ENCODE assay signal across 14 mouse cellular contexts in the genomic region with DNA sequence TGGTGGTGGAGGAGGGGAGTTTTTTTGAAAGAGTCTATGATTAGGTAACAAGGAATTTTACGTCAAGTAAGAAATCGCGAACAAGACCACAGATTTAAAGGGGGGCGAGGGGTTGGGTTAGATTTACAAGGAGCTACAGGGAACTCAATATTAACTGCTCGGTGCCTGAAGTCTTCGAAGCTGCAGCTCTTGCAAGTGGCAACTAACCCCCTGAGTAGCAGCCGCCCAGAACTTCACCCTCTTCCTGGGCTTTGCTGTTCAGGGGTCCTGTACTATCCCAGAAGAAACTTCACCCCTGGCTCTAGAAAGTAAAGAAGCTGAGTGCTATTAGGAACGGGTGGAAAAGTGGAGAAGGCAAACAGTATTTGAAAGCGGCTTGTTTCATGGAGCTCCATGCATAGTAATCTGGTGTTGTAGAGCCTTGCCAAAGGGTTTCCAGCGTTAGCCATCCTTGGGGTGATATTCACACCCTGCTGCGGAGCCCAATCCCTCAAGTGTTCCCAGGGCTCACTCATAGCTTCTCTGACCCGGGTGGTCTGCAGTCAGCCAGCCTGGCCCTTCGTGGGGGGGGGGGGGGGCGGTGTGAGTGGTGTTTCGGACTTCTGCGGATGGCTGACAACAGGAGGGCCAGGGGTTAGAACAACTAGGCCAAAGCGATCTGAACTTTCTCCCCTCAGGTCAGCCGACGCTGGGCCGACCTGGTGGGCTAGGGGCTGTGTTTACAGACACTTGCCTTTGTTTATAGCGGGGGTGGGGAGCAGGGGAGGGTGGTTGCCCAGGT. TPM values are rescaled to one million over a fixed set of nuclear protein-coding genes. Genes with fewer than 3 reads are reported as not detected.
DNase-seq lines count a peak whose midpoint lies in the region; ATAC-seq and TF ChIP-seq lines count a peak whose summit lies in the region.
"Had no signal": no experiment of that assay in that cellular context is flagged by ENCODE, and none has a peak within 500 bp of the region (broad histone marks: within the 10 kb centered on the region; RNA-seq: fewer than 3 reads in every experiment).

No protein-coding gene starts in this region.

- ATAC-seq in embryonic facial prominence, embryonic 11.5 days (replicated peaks; ENCODE audit: insufficient number of reproducible peaks, low FRiP score, low TSS enrichment, low read depth) = no peak
- ATAC-seq in heart, embryonic 16.5 days (replicated peaks; ENCODE audit: extremely low read depth, insufficient read depth, low FRiP score) = no peak
- ATAC-seq in liver, embryonic 11.5 days (replicated peaks; ENCODE audit: low FRiP score) = no peak
- ATAC-seq: hindbrain, postnatal 0 days had no signal

- peaks cover 3% of the 10 kb centered on the region for H3K4me1 ChIP-seq in heart, adult 2 months (ENCODE audit: control insufficient read depth, insufficient read depth, low read length)
- H3K4me1 ChIP-seq in embryonic facial prominence, embryonic 11.5 days (ENCODE audit: control insufficient read depth, insufficient read depth, low read length) = no peaks in the 10 kb centered on the region; the same call in none of the 2 replicates
- H3K4me1 ChIP-seq in heart, embryonic 16.5 days (ENCODE audit: control insufficient read depth, insufficient read depth, low read length) = peaks cover 18% of the 10 kb centered on the region
- H3K4me1 ChIP-seq in liver, embryonic 11.5 days (replicated peaks; ENCODE audit: control insufficient read depth, insufficient read depth, low read length) = 0 out of 2 replicates have a peak, but pooled peaks cover 7% of the 10 kb centered on the region

- H3K36me3 ChIP-seq in heart, adult 2 months (ENCODE audit: control insufficient read depth, insufficient read depth, low read length) = no peaks in the 10 kb centered on the region
- H3K36me3 ChIP-seq in embryonic facial prominence, embryonic 11.5 days (replicated peaks; ENCODE audit: control insufficient read depth, insufficient read depth, low read depth, low read length) = no peaks in the 10 kb centered on the region
- H3K36me3 ChIP-seq in heart, embryonic 16.5 days (ENCODE audit: control insufficient read depth, insufficient read depth) = no peaks in the 10 kb centered on the region
- no peaks in the 10 kb centered on the region for H3K36me3 ChIP-seq in liver, embryonic 11.5 days (ENCODE audit: control insufficient read depth, insufficient read depth, low read length)

- no peaks in the 10 kb centered on the region for H3K79me2 ChIP-seq in heart, adult 2 months (replicated peaks; ENCODE audit: control insufficient read depth, insufficient read depth, low read length)

- peak overlapping the region; percentile 97 for H3K27ac ChIP-seq in heart, adult 2 months
- H3K27ac ChIP-seq in embryonic facial prominence, embryonic 11.5 days (replicated peaks; ENCODE audit: low read depth, low read length) = peak overlapping the region; percentile 28; the same call in 1 of the 2 replicates
- peak overlapping the region; percentile 99 for H3K27ac ChIP-seq in heart, embryonic 16.5 days (ENCODE audit: low read length)
- peak overlapping the region; percentile 65 for H3K27ac ChIP-seq in liver, embryonic 11.5 days (ENCODE audit: low read depth, low read length)
- no peak overlapping the region for H3K27ac ChIP-seq in layer of hippocampus, adult 2 months
- H3K27ac ChIP-seq: gastrocnemius, adult 2 months; hindbrain, postnatal 0 days; macrophage had no signal

- intact Hi-C loops in heart, adult 2 months (cut with DNase I) = no loop called here

- peak overlapping the region; percentile 67 for H3K9ac ChIP-seq in heart, adult 2 months (ENCODE audit: low read depth, low read length)
- peak overlapping the region; percentile 50 for H3K9ac ChIP-seq in embryonic facial prominence, embryonic 11.5 days (replicated peaks; ENCODE audit: low read length)
- H3K9ac ChIP-seq in heart, embryonic 16.5 days (ENCODE audit: low read length) = peak overlapping the region; percentile 92
- peak overlapping the region; percentile 63 for H3K9ac ChIP-seq in liver, embryonic 11.5 days (ENCODE audit: low read depth, low read length)

- TF ChIP-seq POLR2A in heart, adult 2 months (IDR thresholded peaks at IDR 0.05; ENCODE audit: insufficient read depth, low read depth, low read length) = no peak

- peak overlapping the region; percentile 36 for H3K4me2 ChIP-seq in embryonic facial prominence, embryonic 11.5 days (ENCODE audit: low read depth, low read length)
- peak overlapping the region; percentile 84 for H3K4me2 ChIP-seq in heart, embryonic 16.5 days (ENCODE audit: low read depth, low read length)
- peak overlapping the region; percentile 47 for H3K4me2 ChIP-seq in liver, embryonic 11.5 days

- TF ChIP-seq EP300 in heart, adult 2 months (IDR thresholded peaks at IDR 0.05; ENCODE audit: insufficient read depth, low read depth, low read length) = no peak

- peaks cover 3% of the 10 kb centered on the region for H3K27me3 ChIP-seq in heart, adult 2 months (ENCODE audit: control insufficient read depth, insufficient read depth, low read length)
- H3K27me3 ChIP-seq in embryonic facial prominence, embryonic 11.5 days (ENCODE audit: control insufficient read depth, insufficient read depth, low read length) = peaks cover 70% of the 10 kb centered on the region
- peaks cover 5% of the 10 kb centered on the region; the same call in 1 of the 2 replicates for H3K27me3 ChIP-seq in heart, embryonic 16.5 days (ENCODE audit: control insufficient read depth, insufficient read depth, low read length)
- peaks cover 98% of the 10 kb centered on the region for H3K27me3 ChIP-seq in liver, embryonic 11.5 days (replicated peaks; ENCODE audit: control insufficient read depth, insufficient read depth, low read length)

- 38% methylated on average over 21 of the region's 21 CpGs for WGBS in heart, adult 2 months
- under 1% methylated on average over 21 of the region's 21 CpGs for WGBS in embryonic facial prominence, embryonic 11.5 days
- 10% methylated on average over 21 of the region's 21 CpGs for WGBS in heart, embryonic 16.5 days
- WGBS in liver, embryonic 11.5 days = 14% methylated on average over 21 of the region's 21 CpGs

- peak in 1 of 2 experiments; percentile 40 for DNase-seq in heart, adult 2 months
- DNase-seq in heart, adult 9 months (ENCODE audit: low spot score in 2 of 2) = no peak
- DNase-seq in embryonic facial prominence, embryonic 11.5 days (ENCODE audit: low spot score) = no peak
- peak; percentile 41 for DNase-seq in liver, embryonic 11.5 days (ENCODE audit: low spot score)
- DNase-seq in layer of hippocampus, adult 2 months (ENCODE audit: low spot score in 2 of 2) = no peak
- DNase-seq in cerebellum, postnatal 36 days = no peak
- no peak for DNase-seq in frontal cortex, postnatal 25 days (ENCODE audit: low spot score in 2 of 2)
- DNase-seq: gastrocnemius, adult 2 months; kidney, postnatal 36 days; thymus, postnatal 4 days had no signal

- H3K4me3 ChIP-seq in heart, adult 2 months = peak overlapping the region; percentile 78
- H3K4me3 ChIP-seq in embryonic facial prominence, embryonic 11.5 days (ENCODE audit: low read depth, low read length) = peak overlapping the region; percentile 29
- H3K4me3 ChIP-seq in heart, embryonic 16.5 days (ENCODE audit: low read length) = peak overlapping the region; percentile 75
- peak overlapping the region; percentile 58 for H3K4me3 ChIP-seq in liver, embryonic 11.5 days (ENCODE audit: low read depth, low read length)
- H3K4me3 ChIP-seq in layer of hippocampus, adult 2 months = no peak overlapping the region
- H3K4me3 ChIP-seq: gastrocnemius, adult 2 months had no signal

- no peak for TF ChIP-seq CTCF in heart, adult 2 months (IDR thresholded peaks at IDR 0.05)
- no peak for TF ChIP-seq CTCF in layer of hippocampus, adult 2 months (conservative IDR thresholded peaks at IDR 0.05)

- no peaks in the 10 kb centered on the region for H3K9me3 ChIP-seq in embryonic facial prominence, embryonic 11.5 days (replicated peaks; ENCODE audit: control insufficient read depth, low read length)
- no peaks in the 10 kb centered on the region for H3K9me3 ChIP-seq in heart, embryonic 16.5 days (replicated peaks; ENCODE audit: control insufficient read depth, low read length)
- no peaks in the 10 kb centered on the region for H3K9me3 ChIP-seq in liver, embryonic 11.5 days (ENCODE audit: control insufficient read depth, low read length)

RNA-seq across cellular contexts. Expression of gene Hand2, which starts 4.5 kb away (rescaled TPM):
- 10 to 100 TPM; 62.1 to 63.9 TPM for total RNA-seq in heart, adult 2 months (2021)
- polyA plus RNA-seq in heart, adult 2 months (2012; rRNA removed) = 10.3 and 14.8 TPM in 2 replicates
- 8.3 and 8.7 TPM in 2 replicates for polyA plus RNA-seq in embryonic facial prominence, embryonic 11.5 days (2014; fragmentation: Nextera tagmentation; extraction: Ambion mirVana)
- 9.0 and 9.3 TPM in 2 replicates for polyA plus RNA-seq in heart, embryonic 16.5 days (2015; fragmentation: Nextera tagmentation; extraction: Ambion mirVana)
- polyA plus RNA-seq in liver, embryonic 11.5 days (2014; fragmentation: Nextera tagmentation; extraction: Ambion mirVana) = 5.4 TPM in 2 replicates
- not detected for total RNA-seq in layer of hippocampus, adult 2 months (2021)
- total RNA-seq: hindbrain, postnatal 0 days; left cerebral cortex, postnatal 36 days had no signal
- polyA plus RNA-seq: hindbrain, postnatal 0 days; macrophage had no signal
